Mouse (Mus musculus) liver, embryonic 12.5 days (tissue): ENCODE results near the gene Gabra5. TPM values are rescaled to one million over a fixed set of nuclear protein-coding genes. Genes with fewer than 3 reads are reported as not detected.

Source experiments
- ATAC-seq: fragments of 200-750 bp; cut with Nextera tagmentation; 2 replicates; pipeline ENCODE4 v1.8.0; 2017; ENCODE audit warnings: moderate number of reproducible peaks, mild to moderate bottlenecking, moderate library complexity
- H3K27ac ChIP-seq: fragments of 300-500 bp; sonication (generic); 2 replicates; pipeline ENCODE4 v1.5.1; 2016; ENCODE audit warnings: mild to moderate bottlenecking
- H3K27me3 ChIP-seq: fragments of 300-500 bp; sonication (generic); replicated peaks from 2 replicates; pipeline ENCODE4 v1.6.1; 2016; ENCODE audit warnings: mild to moderate bottlenecking, moderate library complexity
- H3K36me3 ChIP-seq: fragments of 300-500 bp; sonication (generic); 2 replicates; pipeline ENCODE4 v1.6.1; 2016; ENCODE audit warnings: mild to moderate bottlenecking, moderate library complexity
- H3K4me1 ChIP-seq: fragments of 300-500 bp; sonication (generic); 2 replicates; pipeline ENCODE4 v1.6.1; 2016
- H3K4me2 ChIP-seq: fragments of 300-500 bp; sonication (generic); 2 replicates; pipeline ENCODE4 v1.6.1; 2016; ENCODE audit warnings: mild to moderate bottlenecking, moderate library complexity
- H3K4me3 ChIP-seq: fragments of 300-500 bp; sonication (generic); 2 replicates; pipeline ENCODE4 v1.5.1; 2016; ENCODE audit warnings: mild to moderate bottlenecking, moderate library complexity
- H3K9ac ChIP-seq: fragments of 300-500 bp; sonication (generic); 2 replicates; pipeline ENCODE4 v1.6.1; 2016; ENCODE audit warnings: mild to moderate bottlenecking, moderate library complexity
- H3K9me3 ChIP-seq: fragments of 300-500 bp; sonication (generic); replicated peaks from 2 replicates; pipeline ENCODE4 v1.6.1; 2016; ENCODE audit warnings: mild to moderate bottlenecking, moderate library complexity
- WGBS: fragments of 180-500 bp; shearing (Covaris S2); methylation state at CpG from one replicate; pipeline ENCODE4 v1.1.7; 2016; ENCODE audit not compliant: insufficient replicate concordance; 5-methylcytosine and 5-hydroxymethylcytosine counted together
- polyA plus RNA-seq: library from polyadenylated mRNA; unstranded; fragments of >200 nt; fragmentation: Nextera tagmentation; extraction: Ambion mirVana; gene quantifications from 2 replicates; pipeline ENCODE4 v1.2.1, GENCODE M21; 2016

The Gabra5 gene
- polyA plus RNA-seq, 1 experiment from 2014 or later, result 0.23 TPM

DNA sequence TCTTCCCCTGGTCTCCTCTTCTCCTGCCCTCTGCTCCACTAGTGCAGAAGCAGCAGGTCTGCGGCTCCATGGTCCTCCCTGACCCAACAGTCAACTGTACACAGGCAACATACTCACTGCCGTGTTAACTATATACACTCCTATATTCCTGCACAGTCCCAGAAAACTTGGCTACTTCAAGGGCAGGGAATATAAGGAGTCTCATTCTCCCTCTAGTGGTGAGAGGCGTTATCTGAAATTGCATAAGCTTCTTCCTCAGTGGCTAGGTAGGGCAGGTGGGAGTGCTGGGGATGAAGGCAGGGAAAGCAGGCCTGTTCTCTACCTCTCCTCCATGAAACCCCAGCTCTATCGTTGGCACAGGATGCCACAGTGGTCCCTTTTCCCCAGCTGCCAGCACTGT, 125.7 kb downstream of the Gabra5 start:
- Histone ChIP-seq H3K9ac (no peak overlapping the region), H3K4me2 (no peak overlapping the region), H3K36me3 (no peaks in the 10 kb centered on the region), H3K27ac (no peak overlapping the region), H3K27me3 (peaks cover 33% of the 10 kb centered on the region), H3K9me3 (no peaks in the 10 kb centered on the region), H3K4me1 (no peaks in the 10 kb centered on the region), H3K4me3 (no peak overlapping the region)
- no peak for ATAC-seq
- WGBS, result 25% methylated on average over 4 of the region's 4 CpGs

DNA sequence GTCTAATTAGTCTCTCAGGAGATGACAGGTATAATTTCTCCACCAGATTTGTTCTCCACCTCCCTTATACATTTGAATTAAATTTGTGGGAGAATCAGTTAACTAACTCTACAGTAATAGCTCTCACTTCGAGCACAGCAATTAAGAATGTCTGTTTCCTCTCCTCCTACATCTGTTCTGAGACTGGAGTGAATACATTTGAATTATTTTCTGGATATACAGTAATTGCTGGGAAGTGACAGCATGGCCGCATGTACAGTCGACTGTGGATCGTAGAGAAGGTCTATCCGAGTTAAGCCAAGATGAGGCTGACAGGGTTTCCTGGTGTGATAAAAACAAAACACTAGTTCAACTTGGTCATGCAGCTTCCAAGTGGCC, 143.9 kb downstream of the Gabra5 start:
- Histone ChIP-seq H3K36me3 (no peaks in the 10 kb centered on the region), H3K27ac (no peak overlapping the region), H3K27me3 (no peaks in the 10 kb centered on the region), H3K9me3 (no peaks in the 10 kb centered on the region), H3K4me3 (no peak overlapping the region), H3K4me2 (no peak overlapping the region), H3K9ac (no peak overlapping the region), H3K4me1 (no peaks in the 10 kb centered on the region)
- ATAC-seq, result no peak
- 63% methylated on average over 5 of the region's 5 CpGs for WGBS

DNA sequence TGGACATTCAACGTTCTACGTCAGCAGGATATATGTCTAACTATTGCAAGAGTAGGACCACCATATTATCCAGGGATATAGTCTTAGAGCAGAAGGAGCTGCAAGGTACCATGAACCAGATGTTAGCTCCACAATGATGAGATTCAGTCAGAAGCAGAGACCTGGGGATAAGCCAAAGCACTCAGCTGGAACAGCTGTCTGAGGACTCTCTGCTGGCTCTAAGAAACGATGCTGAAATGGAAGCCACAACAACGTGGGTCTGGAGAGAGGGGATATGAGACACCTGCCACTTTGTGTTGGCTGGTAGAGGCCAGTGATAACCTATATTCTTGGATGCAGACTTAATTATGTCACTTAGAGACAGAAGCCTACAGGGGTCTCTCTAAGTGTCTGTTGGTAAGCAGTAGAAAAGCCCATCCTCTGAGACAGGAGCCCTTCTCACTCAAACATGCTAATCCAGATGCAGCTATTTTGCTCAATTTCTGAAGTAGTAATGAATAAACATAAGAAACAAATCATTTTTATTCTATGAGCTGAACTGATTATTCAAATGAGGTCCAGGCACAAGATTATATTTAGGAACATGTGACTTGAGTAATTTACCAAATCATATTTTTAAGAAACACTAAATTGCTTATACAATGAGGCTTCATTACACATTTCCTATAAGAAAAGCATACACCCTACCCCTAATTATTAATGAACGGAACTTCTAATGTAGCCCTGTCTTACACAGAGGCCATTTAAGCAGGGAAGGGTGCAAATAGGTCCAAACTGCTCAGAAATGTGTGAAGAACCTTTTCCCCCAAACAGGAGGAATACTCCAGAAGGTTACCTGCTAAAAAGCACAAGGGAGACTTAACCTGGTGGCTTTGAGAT, 144.5 kb downstream of the Gabra5 start:
- Histone ChIP-seq H3K9me3 (no peaks in the 10 kb centered on the region), H3K4me3 (no peak overlapping the region), H3K4me2 (no peak overlapping the region), H3K4me1 (no peaks in the 10 kb centered on the region), H3K36me3 (no peaks in the 10 kb centered on the region), H3K27me3 (no peaks in the 10 kb centered on the region), H3K9ac (no peak overlapping the region), H3K27ac (no peak overlapping the region)
- ATAC-seq, result no peak
- 66% methylated on average over 5 of the region's 5 CpGs for WGBS

DNA sequence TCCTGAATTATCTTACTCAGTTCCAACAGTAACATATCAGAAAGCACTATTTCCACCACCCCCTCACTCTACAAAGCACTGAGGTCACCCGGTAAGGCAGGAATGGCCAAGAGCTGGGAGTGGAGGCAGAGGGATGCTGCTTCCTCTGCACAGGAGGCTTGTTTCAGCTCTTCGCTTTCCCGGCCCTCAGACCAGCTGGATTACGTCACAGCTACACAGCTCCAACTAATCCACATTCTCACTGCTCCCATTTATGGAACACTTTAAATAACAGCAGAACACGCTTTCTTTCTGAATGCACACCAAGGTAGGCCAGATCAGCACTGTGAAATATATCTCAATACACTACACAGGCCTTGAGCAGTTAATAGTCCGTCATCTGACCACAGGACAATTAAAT, 146.0 kb downstream of the Gabra5 start:
- Histone ChIP-seq H3K27me3 (no peaks in the 10 kb centered on the region), H3K36me3 (no peaks in the 10 kb centered on the region), H3K9ac (no peak overlapping the region), H3K4me2 (no peak overlapping the region), H3K27ac (no peak overlapping the region), H3K9me3 (no peaks in the 10 kb centered on the region), H3K4me3 (no peak overlapping the region), H3K4me1 (no peaks in the 10 kb centered on the region)
- 64% methylated on average over 6 of the region's 6 CpGs for WGBS
- ATAC-seq, result no peak

DNA sequence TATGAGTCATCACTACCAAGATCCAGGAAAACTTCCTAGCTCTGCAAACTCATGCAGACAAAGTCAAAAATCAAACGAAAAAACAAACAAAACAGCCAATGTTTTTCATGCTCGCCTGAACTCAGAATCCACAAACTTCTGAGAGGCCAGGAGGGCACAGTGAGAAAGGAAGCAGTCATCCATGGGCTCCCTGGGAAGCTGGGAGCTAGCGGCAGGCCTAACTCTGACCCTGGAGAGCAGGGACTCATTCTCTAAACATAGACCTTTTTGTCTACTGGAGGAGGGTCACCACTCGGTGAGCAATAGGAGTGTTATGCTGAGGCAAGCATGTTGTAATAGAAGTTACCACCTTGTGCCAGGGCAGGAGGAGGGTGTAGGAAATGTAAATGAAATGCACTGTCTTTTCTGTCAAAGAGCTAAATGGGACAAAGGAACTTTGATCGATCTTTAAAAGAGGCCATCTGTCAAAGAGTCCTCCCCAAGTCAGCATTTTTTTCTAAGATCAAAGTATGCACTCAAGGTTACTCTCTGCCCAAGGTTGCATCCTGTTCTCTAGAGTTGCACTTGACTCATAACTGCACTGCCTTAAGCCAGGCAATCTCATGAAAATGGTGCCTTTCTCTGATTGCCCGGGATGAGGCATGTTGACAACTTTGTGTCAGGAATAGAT, 151.9 kb downstream of the Gabra5 start:
- WGBS, result 61% methylated on average over 6 of the region's 6 CpGs
- ATAC-seq, result no peak
- H3K27ac ChIP-seq, result no peak overlapping the region
- no peaks in the 10 kb centered on the region for H3K27me3 ChIP-seq
- H3K9ac ChIP-seq, result no peak overlapping the region
- no peaks in the 10 kb centered on the region for H3K4me1 ChIP-seq
- H3K4me2 ChIP-seq, result no peak overlapping the region
- no peaks in the 10 kb centered on the region for H3K9me3 ChIP-seq
- no peak overlapping the region for H3K4me3 ChIP-seq
- H3K36me3 ChIP-seq, result no peaks in the 10 kb centered on the region

Other genes with a start within 250 kb of the Gabra5 start
- gene Gabrg3, start 122.9 kb downstream of the Gabra5 start, polyA plus RNA-seq, result 0.13 and 0.26 TPM in 2 replicates
- gene Gabrb3, start 90.4 kb downstream of the Gabra5 start, polyA plus RNA-seq, result 0.08 and 0.35 TPM in 2 replicates